Mouse (Mus musculus): ENCODE measurements around the gene Kcnq1.

DNA sequence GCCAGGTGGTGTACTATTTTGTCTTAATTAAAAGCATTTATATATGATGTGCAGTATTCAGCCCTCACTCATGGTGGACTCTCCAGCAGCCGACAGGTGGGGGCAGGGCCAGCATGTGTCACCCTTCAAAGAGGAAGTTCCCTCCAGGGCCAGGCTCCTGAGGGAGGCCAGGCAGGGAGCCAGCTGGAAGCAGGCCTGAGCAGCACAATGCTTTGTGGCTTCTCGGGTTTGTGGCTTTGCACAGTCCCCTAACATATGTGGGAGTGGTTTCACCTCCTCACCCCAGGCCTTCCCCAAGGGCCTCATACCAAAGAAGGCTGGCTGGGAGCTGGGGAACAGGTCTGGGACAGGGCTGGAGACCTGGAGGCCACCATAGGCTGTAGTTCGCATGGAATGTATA, 74.6 kb downstream of the Kcnq1 start:
- no peak for TF ChIP-seq CTCF (IDR thresholded peaks at IDR 0.05; ENCODE audit: extremely low read depth, insufficient read depth, low read length)
- no peak for TF ChIP-seq POLR2A (IDR thresholded peaks at IDR 0.05; ENCODE audit: extremely low read depth, insufficient read depth, low read length)
